Mouse (Mus musculus): ENCODE results near the gene Zmiz1. TPM values are rescaled to one million over a fixed set of nuclear protein-coding genes. Genes with fewer than 3 reads are reported as not detected.

Zmiz1 gene
- polyA plus RNA-seq, 1 experiment from 2014 or later, result 26.3 TPM

DNA sequence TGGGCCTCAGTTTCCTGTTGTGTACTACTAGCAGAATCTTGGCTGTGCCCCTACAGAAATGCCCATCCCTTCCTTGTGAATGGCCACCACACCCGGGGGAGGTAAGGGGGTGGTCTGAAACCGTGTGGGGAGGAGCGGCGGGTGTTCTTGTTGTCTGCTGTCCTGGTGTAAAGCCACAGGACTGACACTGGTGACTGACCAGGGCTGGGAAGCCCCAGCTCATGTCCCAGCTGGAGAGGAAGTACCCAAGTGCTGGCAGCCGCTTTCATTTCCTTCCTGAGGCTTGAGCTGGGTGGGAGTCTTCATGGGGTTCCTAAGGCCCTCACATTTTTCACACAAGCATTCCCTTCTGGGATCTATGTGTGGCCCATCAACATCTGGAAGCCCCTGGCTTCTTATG is 155.7 kb downstream of the Zmiz1 start:
- Histone ChIP-seq H3K27me3 (ENCODE audit: control insufficient read depth, insufficient read depth, low read length) (no peaks in the 10 kb centered on the region), H3K4me3 (replicated peaks; ENCODE audit: low read length) (no peak overlapping the region), H3K4me1 (ENCODE audit: control insufficient read depth, insufficient read depth, low read length) (peaks cover 60% of the 10 kb centered on the region), H3K9me3 (replicated peaks; ENCODE audit: control insufficient read depth, low read length) (no peaks in the 10 kb centered on the region), H3K4me2 (ENCODE audit: low read depth, low read length) (no peak overlapping the region), H3K27ac (ENCODE audit: low read length) (peak overlapping the region; percentile 25; the same call in 1 of the 2 replicates), H3K9ac (ENCODE audit: low read length) (no peak overlapping the region), H3K36me3 (ENCODE audit: control insufficient read depth, insufficient read depth, low read length) (no peaks in the 10 kb centered on the region)
- 63% methylated on average over 5 of the region's 5 CpGs for WGBS
- no peak for ATAC-seq (ENCODE audit: insufficient read depth, low FRiP score)

DNA sequence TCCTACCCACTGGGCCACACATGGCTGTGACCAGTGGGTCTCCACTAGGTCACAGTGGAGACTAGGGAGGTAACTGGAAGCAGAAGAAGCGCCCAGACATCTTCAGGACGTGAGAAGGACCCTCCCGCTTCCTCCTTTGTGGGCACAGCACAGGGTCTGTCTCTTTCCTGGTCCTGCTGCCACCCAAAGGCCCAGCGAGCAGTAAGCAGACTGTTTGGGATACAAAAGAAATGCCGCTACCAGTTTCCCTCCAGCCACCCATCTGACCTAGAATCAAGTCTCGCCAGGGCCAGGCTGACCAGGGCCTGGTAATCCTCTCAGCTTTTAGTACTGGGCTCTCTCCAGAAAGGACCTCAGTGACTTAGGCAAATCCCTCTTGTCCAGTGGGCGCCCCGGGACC is 156.6 kb downstream of the Zmiz1 start:
- no peak for ATAC-seq (ENCODE audit: insufficient read depth, low FRiP score)
- Histone ChIP-seq H3K36me3 (ENCODE audit: control insufficient read depth, insufficient read depth, low read length) (no peaks in the 10 kb centered on the region), H3K4me1 (ENCODE audit: control insufficient read depth, insufficient read depth, low read length) (peaks cover 51% of the 10 kb centered on the region), H3K27ac (ENCODE audit: low read length) (peak overlapping the region; percentile 39), H3K4me2 (ENCODE audit: low read depth, low read length) (no peak overlapping the region), H3K27me3 (ENCODE audit: control insufficient read depth, insufficient read depth, low read length) (no peaks in the 10 kb centered on the region), H3K9me3 (replicated peaks; ENCODE audit: control insufficient read depth, low read length) (no peaks in the 10 kb centered on the region), H3K9ac (ENCODE audit: low read length) (0 out of 2 replicates have a peak overlapping the region, but pooled peaks have one; percentile 7), H3K4me3 (replicated peaks; ENCODE audit: low read length) (no peak overlapping the region)
- 85% methylated on average over 8 of the region's 8 CpGs for WGBS

DNA sequence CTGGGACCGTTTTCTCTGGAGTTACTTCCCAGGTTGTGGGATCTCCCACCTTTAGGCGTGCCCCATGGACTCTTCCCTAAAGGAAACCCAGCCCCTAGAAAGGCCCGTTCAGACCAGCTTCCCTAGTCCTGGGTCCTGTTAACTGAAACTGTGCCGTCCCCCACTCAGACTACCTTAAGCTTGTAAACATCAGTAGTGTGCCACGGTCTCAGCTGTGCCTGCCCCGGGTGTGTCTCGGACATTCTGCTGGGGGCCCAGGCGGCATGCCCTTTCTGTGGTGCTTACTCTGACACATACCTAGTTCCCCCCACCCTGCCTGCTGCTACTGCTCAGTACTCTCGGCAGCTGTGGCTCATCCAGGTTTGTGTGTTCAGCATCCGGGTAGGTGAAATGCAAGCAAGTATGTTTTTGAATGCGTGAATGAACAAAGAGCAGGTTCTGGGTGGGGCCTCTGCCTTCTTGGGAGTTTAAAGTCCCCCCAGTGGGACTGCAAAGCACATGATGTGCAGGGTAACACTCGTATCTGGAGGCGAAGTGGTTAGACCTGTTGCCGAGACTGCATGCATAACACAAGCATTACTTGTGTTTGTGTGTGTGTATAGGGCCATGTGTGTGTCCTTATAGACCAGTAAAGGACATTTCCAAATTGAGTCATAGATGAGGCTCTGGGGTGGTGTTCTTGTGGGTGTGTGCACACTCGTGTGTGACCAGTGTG is 157.2 kb downstream of the Zmiz1 start:
- Histone ChIP-seq H3K27ac (ENCODE audit: low read length) (peak overlapping the region; percentile 39), H3K9ac (ENCODE audit: low read length) (no peak overlapping the region), H3K4me1 (ENCODE audit: control insufficient read depth, insufficient read depth, low read length) (peaks cover 48% of the 10 kb centered on the region), H3K4me2 (ENCODE audit: low read depth, low read length) (no peak overlapping the region), H3K27me3 (ENCODE audit: control insufficient read depth, insufficient read depth, low read length) (no peaks in the 10 kb centered on the region), H3K9me3 (replicated peaks; ENCODE audit: control insufficient read depth, low read length) (no peaks in the 10 kb centered on the region), H3K4me3 (replicated peaks; ENCODE audit: low read length) (no peak overlapping the region), H3K36me3 (ENCODE audit: control insufficient read depth, insufficient read depth, low read length) (no peaks in the 10 kb centered on the region)
- ATAC-seq (ENCODE audit: insufficient read depth, low FRiP score), result no peak; the same call in 1 of the 2 replicates
- 61% methylated on average over 15 of the region's 15 CpGs for WGBS

DNA sequence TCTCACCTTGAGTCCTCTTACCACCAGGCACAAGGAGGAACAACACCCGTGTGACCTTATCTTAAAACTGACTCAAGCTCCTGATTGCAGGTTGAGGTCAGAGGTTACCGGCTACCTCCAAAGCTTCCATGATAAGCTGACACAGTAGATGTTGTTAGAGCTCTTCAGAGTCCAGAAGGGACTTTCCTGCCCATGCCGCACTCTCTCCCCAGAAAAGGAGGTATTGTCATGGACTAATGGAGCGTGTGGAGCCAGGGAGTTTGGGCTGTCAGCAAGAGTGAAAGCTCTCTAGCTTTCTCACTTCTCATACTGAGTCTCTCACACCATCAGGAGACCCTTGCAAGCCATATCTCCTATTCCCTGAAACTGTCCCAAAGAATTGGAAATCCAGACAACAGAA is 158.3 kb downstream of the Zmiz1 start:
- no peak overlapping the region for H3K9ac ChIP-seq (ENCODE audit: low read length)
- peaks cover 37% of the 10 kb centered on the region for H3K4me1 ChIP-seq (ENCODE audit: control insufficient read depth, insufficient read depth, low read length)
- WGBS, result 64% methylated on average over 4 of the region's 4 CpGs
- H3K27ac ChIP-seq (ENCODE audit: low read length), result no peak overlapping the region
- H3K9me3 ChIP-seq (replicated peaks; ENCODE audit: control insufficient read depth, low read length), result no peaks in the 10 kb centered on the region
- H3K4me3 ChIP-seq (replicated peaks; ENCODE audit: low read length), result no peak overlapping the region
- H3K36me3 ChIP-seq (ENCODE audit: control insufficient read depth, insufficient read depth, low read length), result no peaks in the 10 kb centered on the region
- ATAC-seq (ENCODE audit: insufficient read depth, low FRiP score), result no peak
- H3K4me2 ChIP-seq (ENCODE audit: low read depth, low read length), result no peak overlapping the region
- H3K27me3 ChIP-seq (ENCODE audit: control insufficient read depth, insufficient read depth, low read length), result no peaks in the 10 kb centered on the region

DNA sequence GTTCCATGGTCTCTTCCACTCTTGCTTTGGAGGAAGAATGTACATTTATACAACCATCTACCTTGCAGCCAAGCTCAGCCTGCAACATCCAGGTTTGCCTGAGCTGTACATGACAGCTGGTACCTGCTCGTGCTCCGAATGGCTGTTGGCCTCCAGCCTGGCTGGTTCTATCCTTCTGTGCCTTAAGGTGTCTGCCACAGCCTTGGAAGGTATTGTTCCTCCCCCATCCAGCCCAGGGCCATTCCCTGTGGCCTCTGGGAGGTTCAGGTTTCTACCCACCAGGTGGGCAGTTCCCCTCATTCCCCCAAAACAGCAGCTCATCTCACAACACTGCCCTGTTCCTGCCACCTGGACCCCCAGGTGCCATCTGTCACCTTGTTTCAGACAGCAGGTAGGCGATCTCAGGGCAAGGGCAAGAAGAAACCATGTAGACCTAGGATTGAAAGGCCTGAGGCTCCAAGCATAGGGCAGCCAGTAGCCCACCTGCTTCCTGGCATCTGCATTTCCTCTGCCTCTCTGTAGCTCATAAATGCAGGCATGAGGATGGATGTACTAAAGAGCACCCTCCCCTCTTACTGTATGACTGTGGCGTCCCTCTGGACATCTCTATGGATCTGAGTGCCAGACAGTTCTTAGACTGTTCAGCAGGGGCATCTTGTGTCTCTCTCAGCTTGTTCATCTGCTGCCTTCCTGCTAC is 160.2 kb downstream of the Zmiz1 start:
- H3K36me3 ChIP-seq (ENCODE audit: control insufficient read depth, insufficient read depth, low read length), result no peaks in the 10 kb centered on the region
- H3K4me3 ChIP-seq (replicated peaks; ENCODE audit: low read length), result no peak overlapping the region
- WGBS, result 75% methylated on average over 4 of the region's 4 CpGs
- peaks cover 34% of the 10 kb centered on the region for H3K4me1 ChIP-seq (ENCODE audit: control insufficient read depth, insufficient read depth, low read length)
- H3K27ac ChIP-seq (ENCODE audit: low read length), result no peak overlapping the region
- no peak for ATAC-seq (ENCODE audit: insufficient read depth, low FRiP score)
- no peak overlapping the region for H3K9ac ChIP-seq (ENCODE audit: low read length)
- H3K27me3 ChIP-seq (ENCODE audit: control insufficient read depth, insufficient read depth, low read length), result no peaks in the 10 kb centered on the region
- H3K4me2 ChIP-seq (ENCODE audit: low read depth, low read length), result no peak overlapping the region
- no peaks in the 10 kb centered on the region for H3K9me3 ChIP-seq (replicated peaks; ENCODE audit: control insufficient read depth, low read length)

DNA sequence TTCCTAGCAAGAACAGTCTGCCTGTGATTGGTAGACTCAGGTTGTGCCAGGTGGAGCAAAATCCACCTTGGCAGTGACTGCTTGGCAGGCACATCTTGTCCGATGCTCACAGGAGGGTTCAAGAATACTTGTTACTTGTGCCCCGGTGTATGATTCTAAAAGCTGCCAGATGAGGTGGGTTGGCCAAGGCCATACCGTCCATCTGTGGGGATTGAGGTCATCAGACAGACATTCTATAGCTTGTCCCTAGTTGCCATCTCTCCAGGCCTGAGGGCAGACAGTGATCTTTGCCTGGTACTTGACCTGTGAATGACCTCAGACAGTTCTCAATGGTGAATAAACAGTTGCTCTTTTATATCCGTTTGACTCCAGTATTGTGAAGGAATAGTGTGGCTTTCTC is 161.8 kb downstream of the Zmiz1 start:
- 58% methylated on average over 4 of the region's 4 CpGs for WGBS
- ATAC-seq (ENCODE audit: insufficient read depth, low FRiP score), result no peak
- H3K4me1 ChIP-seq (ENCODE audit: control insufficient read depth, insufficient read depth, low read length), result peaks cover 31% of the 10 kb centered on the region

DNA sequence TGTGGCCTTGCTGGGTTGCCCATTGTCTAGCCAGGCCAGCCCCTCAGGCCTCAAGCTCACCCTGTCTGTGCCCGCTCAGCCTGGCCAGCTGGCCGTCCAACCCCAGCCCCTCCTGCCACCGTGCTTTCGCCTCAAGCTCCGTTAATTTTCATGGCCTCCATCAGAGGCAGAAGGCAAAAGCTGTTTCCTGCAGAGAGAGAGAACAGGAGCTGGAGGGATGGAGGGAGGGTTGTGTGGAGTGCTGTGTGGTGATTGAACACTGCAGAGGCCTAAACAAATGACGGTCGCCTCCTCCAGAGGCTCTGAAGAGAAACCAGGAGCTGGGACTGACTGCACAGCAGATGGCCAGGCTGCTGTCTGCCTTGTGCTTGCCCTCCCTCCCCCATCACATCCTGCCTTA is 164.7 kb downstream of the Zmiz1 start:
- 34% methylated on average over 7 of the region's 7 CpGs for WGBS
- no peak overlapping the region for H3K4me3 ChIP-seq (replicated peaks; ENCODE audit: low read length)
- no peak for ATAC-seq (ENCODE audit: insufficient read depth, low FRiP score)
- no peaks in the 10 kb centered on the region for H3K9me3 ChIP-seq (replicated peaks; ENCODE audit: control insufficient read depth, low read length)
- no peaks in the 10 kb centered on the region for H3K36me3 ChIP-seq (ENCODE audit: control insufficient read depth, insufficient read depth, low read length)
- H3K27me3 ChIP-seq (ENCODE audit: control insufficient read depth, insufficient read depth, low read length), result no peaks in the 10 kb centered on the region
- no peak overlapping the region for H3K4me2 ChIP-seq (ENCODE audit: low read depth, low read length)
- 0 out of 2 replicates have a peak overlapping the region, but pooled peaks have one; percentile 26 for H3K27ac ChIP-seq (ENCODE audit: low read length)
- peaks cover 53% of the 10 kb centered on the region for H3K4me1 ChIP-seq (ENCODE audit: control insufficient read depth, insufficient read depth, low read length)
- H3K9ac ChIP-seq (ENCODE audit: low read length), result 0 out of 2 replicates have a peak overlapping the region, but pooled peaks have one; percentile 43

More for the DNA sequence above, 161.8 kb downstream of the Zmiz1 start:
- no peak overlapping the region for H3K4me3 ChIP-seq (replicated peaks; ENCODE audit: low read length)
- no peak overlapping the region for H3K4me2 ChIP-seq (ENCODE audit: low read depth, low read length)
- no peak overlapping the region for H3K27ac ChIP-seq (ENCODE audit: low read length)
- no peaks in the 10 kb centered on the region for H3K36me3 ChIP-seq (ENCODE audit: control insufficient read depth, insufficient read depth, low read length)
- H3K27me3 ChIP-seq (ENCODE audit: control insufficient read depth, insufficient read depth, low read length), result no peaks in the 10 kb centered on the region
- no peak overlapping the region for H3K9ac ChIP-seq (ENCODE audit: low read length)
- no peaks in the 10 kb centered on the region for H3K9me3 ChIP-seq (replicated peaks; ENCODE audit: control insufficient read depth, low read length)

DNA sequence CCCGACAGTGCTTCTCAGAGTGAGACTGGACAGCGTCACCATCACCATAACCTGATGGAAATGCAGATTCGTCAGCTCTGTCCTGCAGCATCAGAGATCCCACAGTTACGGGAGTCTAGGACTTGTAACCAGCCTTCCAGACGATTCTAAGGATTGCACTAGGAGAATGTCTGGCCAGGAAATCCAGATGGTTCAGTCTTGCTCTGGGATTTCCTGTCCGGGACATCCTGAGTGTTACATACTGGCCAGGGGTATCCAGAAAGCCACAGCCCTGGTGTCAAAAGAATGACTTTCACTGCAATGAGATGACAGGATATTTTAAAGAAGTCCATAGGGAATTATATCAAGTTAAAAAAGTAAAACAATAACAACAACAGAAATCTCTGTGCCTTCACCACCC is 165.7 kb downstream of the Zmiz1 start:
- Histone ChIP-seq H3K9ac (ENCODE audit: low read length) (no peak overlapping the region), H3K27ac (ENCODE audit: low read length) (no peak overlapping the region), H3K27me3 (ENCODE audit: control insufficient read depth, insufficient read depth, low read length) (no peaks in the 10 kb centered on the region), H3K36me3 (ENCODE audit: control insufficient read depth, insufficient read depth, low read length) (no peaks in the 10 kb centered on the region), H3K4me1 (ENCODE audit: control insufficient read depth, insufficient read depth, low read length) (peaks cover 51% of the 10 kb centered on the region), H3K4me3 (replicated peaks; ENCODE audit: low read length) (no peak overlapping the region), H3K4me2 (ENCODE audit: low read depth, low read length) (no peak overlapping the region), H3K9me3 (replicated peaks; ENCODE audit: control insufficient read depth, low read length) (no peaks in the 10 kb centered on the region)
- no peak for ATAC-seq (ENCODE audit: insufficient read depth, low FRiP score)
- WGBS, result 61% methylated on average over 6 of the region's 6 CpGs

DNA sequence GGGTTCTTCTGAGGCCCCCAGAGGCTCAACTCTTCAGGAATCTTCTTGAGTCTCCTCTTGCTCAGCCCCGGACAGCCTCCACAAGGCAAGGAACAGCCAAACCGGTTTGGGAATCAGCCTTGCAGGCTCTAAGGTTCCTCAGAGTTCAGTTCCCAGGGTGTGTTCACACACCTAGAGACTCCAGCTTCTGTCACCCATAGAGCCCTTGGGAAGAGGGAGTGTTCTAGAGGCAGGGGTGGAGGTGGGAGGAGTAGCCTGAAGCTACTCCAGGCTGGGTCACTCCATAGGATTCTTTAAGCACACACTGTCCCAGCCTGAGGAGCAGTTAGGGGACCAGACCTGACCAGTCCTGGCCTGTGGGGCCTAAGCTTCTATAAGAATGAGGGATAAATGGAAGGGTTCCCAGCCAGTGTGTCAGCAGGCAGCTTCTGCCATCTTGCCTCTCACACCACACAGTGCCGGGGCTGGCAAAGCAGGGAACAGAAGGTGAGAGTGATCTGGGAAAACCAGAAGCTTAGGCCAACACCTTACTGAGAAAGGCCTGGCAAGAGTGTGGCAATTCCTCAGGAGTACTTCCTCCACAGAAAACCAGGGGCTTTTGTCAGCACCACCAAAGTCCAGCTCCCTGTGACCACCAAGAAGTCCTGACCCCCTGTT is 168.7 kb downstream of the Zmiz1 start:
- 62% methylated on average over 3 of the region's 3 CpGs for WGBS
- H3K9ac ChIP-seq (ENCODE audit: low read length), result no peak overlapping the region
- no peaks in the 10 kb centered on the region for H3K36me3 ChIP-seq (ENCODE audit: control insufficient read depth, insufficient read depth, low read length)
- H3K27ac ChIP-seq (ENCODE audit: low read length), result peak overlapping the region; percentile 81
- no peak overlapping the region for H3K4me2 ChIP-seq (ENCODE audit: low read depth, low read length)
- no peak overlapping the region for H3K4me3 ChIP-seq (replicated peaks; ENCODE audit: low read length)
- ATAC-seq (ENCODE audit: insufficient read depth, low FRiP score), result peak; percentile 81
- H3K27me3 ChIP-seq (ENCODE audit: control insufficient read depth, insufficient read depth, low read length), result no peaks in the 10 kb centered on the region
- peaks cover 53% of the 10 kb centered on the region for H3K4me1 ChIP-seq (ENCODE audit: control insufficient read depth, insufficient read depth, low read length)
- no peaks in the 10 kb centered on the region for H3K9me3 ChIP-seq (replicated peaks; ENCODE audit: control insufficient read depth, low read length)

Measured in stomach, embryonic 16.5 days (tissue).